Mouse (Mus musculus) c-Kit-negative CD71-positive TER-119-positive erythroid progenitor cells, embryonic 14.5 days (primary cell): ENCODE measurements around the gene Pomgnt2.
A peak's percentile ranks its signal among the peaks of the same experiment; 100 is the strongest.

Experiments used
- DNase-seq: peaks from one replicate; pipeline ENCODE4 v3.0.0-alpha.2; 2013; ENCODE audit warnings: low read depth, low spot score

The Pomgnt2 gene

GRCm38 (mm10) chr9:122013629-122014028 lies 16.7 kb upstream of the Pomgnt2 start:
- no peak for DNase-seq

GRCm38 (mm10) chr9:122012816-122013215 lies 15.9 kb upstream of the Pomgnt2 start:
- DNase-seq = no peak

GRCm38 (mm10) chr9:122010751-122011150 lies 13.8 kb upstream of the Pomgnt2 start:
- DNase-seq = no peak

- no peak for DNase-seq
Measured at GRCm38 (mm10) chr9:122008876-122009275, 12.0 kb upstream of the Pomgnt2 start.

- DNase-seq = no peak
Measured at GRCm38 (mm10) chr9:122006609-122007008, 9.7 kb upstream of the Pomgnt2 start.

GRCm38 (mm10) chr9:122006175-122006574 lies 9.3 kb upstream of the Pomgnt2 start:
- no peak for DNase-seq

GRCm38 (mm10) chr9:121997978-121998377 lies 1.1 kb upstream of the Pomgnt2 start:
- no peak for DNase-seq

- DNase-seq = no peak
Measured at GRCm38 (mm10) chr9:121995508-121996131, 1.3 kb downstream of the Pomgnt2 start.

- DNase-seq = no peak
Measured at GRCm38 (mm10) chr9:121995077-121995476, 1.8 kb downstream of the Pomgnt2 start.

- DNase-seq = no peak
Measured at GRCm38 (mm10) chr9:121993047-121993446, 3.9 kb downstream of the Pomgnt2 start.

- no peak for DNase-seq
Measured at GRCm38 (mm10) chr9:121991041-121991440, 5.9 kb downstream of the Pomgnt2 start.

GRCm38 (mm10) chr9:121989536-121989935 lies 7.4 kb downstream of the Pomgnt2 start:
- DNase-seq = no peak

GRCm38 (mm10) chr9:121988910-121989309 lies 8.0 kb downstream of the Pomgnt2 start:
- DNase-seq = no peak

- DNase-seq = peak; percentile 21
Measured at GRCm38 (mm10) chr9:121984465-121985461, 12.1 kb downstream of the Pomgnt2 start.

- DNase-seq = no peak
Measured at GRCm38 (mm10) chr9:121983504-121983903, 13.4 kb downstream of the Pomgnt2 start.

- no peak for DNase-seq
Measured at GRCm38 (mm10) chr9:121982665-121983064, 14.2 kb downstream of the Pomgnt2 start.

GRCm38 (mm10) chr9:121982214-121982613 lies 14.7 kb downstream of the Pomgnt2 start:
- no peak for DNase-seq

GRCm38 (mm10) chr9:121981466-121982105 lies 15.3 kb downstream of the Pomgnt2 start:
- no peak for DNase-seq

- no peak for DNase-seq
Measured at GRCm38 (mm10) chr9:121981046-121981445, 15.9 kb downstream of the Pomgnt2 start.

GRCm38 (mm10) chr9:121975321-121975720 lies 21.6 kb downstream of the Pomgnt2 start:
- DNase-seq = no peak

GRCm38 (mm10) chr9:121974141-121974986 lies 22.5 kb downstream of the Pomgnt2 start:
- DNase-seq = no peak
